Mouse (Mus musculus): Measurements from ENCODE around the gene Frmd4b.

The Frmd4b gene

GRCm38 (mm10) chr6:97617266-97617743 is at the start of gene Frmd4b:
Gene Frmd4b (minus strand): TSS chr6:97617541.
- DNase-seq (ENCODE audit: low spot score in 2 of 2), result peak; percentile 75

- DNase-seq (ENCODE audit: low spot score in 2 of 2), result no peak
Observed at GRCm38 (mm10) chr6:97666417-97666816, 49.1 kb upstream of the Frmd4b start.

- no peak for DNase-seq (ENCODE audit: low spot score in 2 of 2)
Observed at GRCm38 (mm10) chr6:97658921-97659320, 41.6 kb upstream of the Frmd4b start.

GRCm38 (mm10) chr6:97655986-97656385 is 38.6 kb upstream of the Frmd4b start:
- DNase-seq (ENCODE audit: low spot score in 2 of 2), result no peak

GRCm38 (mm10) chr6:97647501-97647900 is 30.2 kb upstream of the Frmd4b start:
- DNase-seq (ENCODE audit: low spot score in 2 of 2), result no peak

- no peak for DNase-seq (ENCODE audit: low spot score in 2 of 2)
Observed at GRCm38 (mm10) chr6:97623330-97623729, 6.0 kb upstream of the Frmd4b start.

GRCm38 (mm10) chr6:97622236-97622635 is 4.9 kb upstream of the Frmd4b start:
- DNase-seq (ENCODE audit: low spot score in 2 of 2), result no peak

- no peak for DNase-seq (ENCODE audit: low spot score in 2 of 2)
Observed at GRCm38 (mm10) chr6:97617774-97618173, 433 bp upstream of the Frmd4b start.

GRCm38 (mm10) chr6:97616658-97617265 is 579 bp downstream of the Frmd4b start:
- peak; percentile 57 to 71 for DNase-seq (ENCODE audit: low spot score in 2 of 2)

- DNase-seq (ENCODE audit: low spot score in 2 of 2), result peak in 1 of 2 experiments; percentile 26
Observed at GRCm38 (mm10) chr6:97615901-97616461, 1.4 kb downstream of the Frmd4b start.

- DNase-seq (ENCODE audit: low spot score in 2 of 2), result no peak
Observed at GRCm38 (mm10) chr6:97614179-97614578, 3.2 kb downstream of the Frmd4b start.

- DNase-seq (ENCODE audit: low spot score in 2 of 2), result no peak
Observed at GRCm38 (mm10) chr6:97612861-97613260, 4.5 kb downstream of the Frmd4b start.

- no peak for DNase-seq (ENCODE audit: low spot score in 2 of 2)
Observed at GRCm38 (mm10) chr6:97610051-97610450, 7.3 kb downstream of the Frmd4b start.

GRCm38 (mm10) chr6:97607646-97608045 is 9.7 kb downstream of the Frmd4b start:
- no peak for DNase-seq (ENCODE audit: low spot score in 2 of 2)

GRCm38 (mm10) chr6:97595218-97595617 is 22.1 kb downstream of the Frmd4b start:
- no peak for DNase-seq (ENCODE audit: low spot score in 2 of 2)

GRCm38 (mm10) chr6:97594589-97594988 is 22.8 kb downstream of the Frmd4b start:
- no peak for DNase-seq (ENCODE audit: low spot score in 2 of 2)

- DNase-seq (ENCODE audit: low spot score in 2 of 2), result no peak
Observed at GRCm38 (mm10) chr6:97590230-97590629, 27.1 kb downstream of the Frmd4b start.

- no peak for DNase-seq (ENCODE audit: low spot score in 2 of 2)
Observed at GRCm38 (mm10) chr6:97589581-97589980, 27.8 kb downstream of the Frmd4b start.

- DNase-seq (ENCODE audit: low spot score in 2 of 2), result no peak
Observed at GRCm38 (mm10) chr6:97589031-97589430, 28.3 kb downstream of the Frmd4b start.

- no peak for DNase-seq (ENCODE audit: low spot score in 2 of 2)
Observed at GRCm38 (mm10) chr6:97586606-97587005, 30.7 kb downstream of the Frmd4b start.

GRCm38 (mm10) chr6:97586024-97586423 is 31.3 kb downstream of the Frmd4b start:
- no peak for DNase-seq (ENCODE audit: low spot score in 2 of 2)

GRCm38 (mm10) chr6:97582748-97583147 is 34.6 kb downstream of the Frmd4b start:
- no peak for DNase-seq (ENCODE audit: low spot score in 2 of 2)

GRCm38 (mm10) chr6:97581941-97582340 is 35.4 kb downstream of the Frmd4b start:
- no peak for DNase-seq (ENCODE audit: low spot score in 2 of 2)
